Mouse (Mus musculus): ENCODE measurements around the gene Meis2. TPM values are rescaled to one million over a fixed set of nuclear protein-coding genes. Genes with fewer than 3 reads are reported as not detected.
A peak's percentile ranks its signal among the peaks of the same experiment; 100 is the strongest.

The Meis2 gene
- polyA plus RNA-seq, 1 experiment from 2014 or later, result 52.8 TPM

DNA sequence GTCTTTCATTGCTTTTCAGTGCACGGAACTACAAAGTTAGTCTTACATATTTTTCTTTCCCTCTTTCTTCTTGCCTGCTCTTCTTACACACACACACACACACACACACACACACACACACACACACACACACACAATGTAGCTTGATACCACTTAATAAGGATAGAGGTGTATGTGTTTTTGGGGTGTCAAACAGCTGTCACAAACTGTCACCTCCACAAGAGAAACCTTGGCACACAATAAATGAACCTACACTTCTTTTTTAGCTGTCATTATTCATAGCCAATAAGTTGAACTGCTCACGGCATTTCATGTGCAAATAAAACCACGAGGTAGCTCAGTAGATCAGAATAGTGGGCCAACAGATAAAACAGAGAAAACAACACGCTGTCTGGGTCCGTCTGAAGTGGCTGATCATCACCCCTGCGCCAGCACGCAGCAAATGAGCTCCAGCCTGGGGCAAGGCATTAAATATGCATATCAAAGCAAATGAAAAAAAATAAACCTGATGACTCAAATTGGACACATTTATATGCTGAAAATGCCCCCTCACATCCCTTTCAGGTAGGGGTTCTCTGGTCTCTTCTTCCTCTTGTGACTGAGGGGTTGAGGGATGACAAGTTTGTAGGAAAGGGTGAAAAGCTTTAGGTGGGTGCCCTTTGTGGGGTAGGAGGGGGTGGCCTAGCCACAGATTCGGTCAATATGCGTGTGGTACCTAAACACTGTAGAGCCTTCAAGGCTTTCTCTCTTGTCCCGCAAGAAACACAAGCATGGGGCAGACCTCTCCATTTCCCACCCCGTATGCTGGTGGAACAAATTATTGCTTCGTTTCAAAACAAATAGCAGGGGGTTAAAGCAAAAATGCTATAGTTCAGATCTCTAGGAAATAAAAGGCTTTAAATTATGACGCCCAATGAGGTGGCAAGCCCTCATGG lies 9.7 kb downstream of the Meis2 start:
- peak overlapping the region; percentile 79 for H3K4me2 ChIP-seq (ENCODE audit: low read length)
- DNase-seq (ENCODE audit: low spot score) (peak; percentile 50), ATAC-seq (replicated peaks; ENCODE audit: low FRiP score, low read depth) (no peak)
- H3K27ac ChIP-seq, result peak overlapping the region; percentile 42; the same call in 1 of the 2 replicates
- H3K36me3 ChIP-seq (ENCODE audit: insufficient read depth, low read length), result peaks cover 9% of the 10 kb centered on the region; the same call in 1 of the 2 replicates
- 20% methylated on average over 13 of the region's 13 CpGs for WGBS
- peak overlapping the region; percentile 49; the same call in 1 of the 2 replicates for H3K9ac ChIP-seq (ENCODE audit: low read depth, low read length)
- peaks cover 12% of the 10 kb centered on the region; the same call in 1 of the 2 replicates for H3K4me1 ChIP-seq (replicated peaks; ENCODE audit: insufficient read depth, low read length)
- H3K27me3 ChIP-seq (ENCODE audit: insufficient read depth, low read length), result no peaks in the 10 kb centered on the region
- peak overlapping the region; percentile 82 for H3K4me3 ChIP-seq (replicated peaks; ENCODE audit: low read depth, low read length)
- H3K9me3 ChIP-seq (replicated peaks; ENCODE audit: low read length), result no peaks in the 10 kb centered on the region
- TF ChIP-seq CTCF (IDR thresholded peaks at IDR 0.05; ENCODE audit: low read depth), result no peak

DNA sequence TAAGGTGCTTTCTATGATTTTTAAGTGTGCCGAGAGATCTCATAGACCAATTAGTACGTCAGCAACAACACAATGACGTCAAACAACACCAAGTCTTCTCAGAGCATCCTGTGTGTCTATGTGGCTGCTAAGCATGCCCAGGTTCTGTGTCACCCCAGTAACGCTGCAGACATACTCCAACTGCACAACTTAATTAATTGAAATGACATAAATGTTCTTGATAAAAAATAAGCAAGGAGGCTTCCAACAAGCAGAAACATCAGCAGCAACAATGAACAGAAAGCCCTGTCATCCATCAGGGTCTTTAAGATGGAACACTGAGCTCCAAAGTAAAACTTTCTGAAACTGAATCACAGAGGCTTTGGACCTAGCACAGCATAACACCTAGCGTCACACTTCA lies 11.7 kb downstream of the Meis2 start:
- peak overlapping the region; percentile 56 for H3K27ac ChIP-seq
- H3K4me2 ChIP-seq (ENCODE audit: low read length), result peak overlapping the region; percentile 42
- H3K36me3 ChIP-seq (ENCODE audit: insufficient read depth, low read length), result 0 out of 2 replicates have a peak, but pooled peaks cover 4% of the 10 kb centered on the region
- H3K4me3 ChIP-seq (replicated peaks; ENCODE audit: low read depth, low read length), result no peak overlapping the region; the same call in 1 of the 2 replicates
- TF ChIP-seq CTCF (IDR thresholded peaks at IDR 0.05; ENCODE audit: low read depth), result no peak
- DNase-seq (ENCODE audit: low spot score) (peak; percentile 25), ATAC-seq (replicated peaks; ENCODE audit: low FRiP score, low read depth) (no peak)
- peaks cover 8% of the 10 kb centered on the region; the same call in 1 of the 2 replicates for H3K4me1 ChIP-seq (replicated peaks; ENCODE audit: insufficient read depth, low read length)
- 40% methylated on average over 5 of the region's 5 CpGs for WGBS
- H3K27me3 ChIP-seq (ENCODE audit: insufficient read depth, low read length), result no peaks in the 10 kb centered on the region
- no peak overlapping the region for H3K9ac ChIP-seq (ENCODE audit: low read depth, low read length)
- no peaks in the 10 kb centered on the region for H3K9me3 ChIP-seq (replicated peaks; ENCODE audit: low read length)

DNA sequence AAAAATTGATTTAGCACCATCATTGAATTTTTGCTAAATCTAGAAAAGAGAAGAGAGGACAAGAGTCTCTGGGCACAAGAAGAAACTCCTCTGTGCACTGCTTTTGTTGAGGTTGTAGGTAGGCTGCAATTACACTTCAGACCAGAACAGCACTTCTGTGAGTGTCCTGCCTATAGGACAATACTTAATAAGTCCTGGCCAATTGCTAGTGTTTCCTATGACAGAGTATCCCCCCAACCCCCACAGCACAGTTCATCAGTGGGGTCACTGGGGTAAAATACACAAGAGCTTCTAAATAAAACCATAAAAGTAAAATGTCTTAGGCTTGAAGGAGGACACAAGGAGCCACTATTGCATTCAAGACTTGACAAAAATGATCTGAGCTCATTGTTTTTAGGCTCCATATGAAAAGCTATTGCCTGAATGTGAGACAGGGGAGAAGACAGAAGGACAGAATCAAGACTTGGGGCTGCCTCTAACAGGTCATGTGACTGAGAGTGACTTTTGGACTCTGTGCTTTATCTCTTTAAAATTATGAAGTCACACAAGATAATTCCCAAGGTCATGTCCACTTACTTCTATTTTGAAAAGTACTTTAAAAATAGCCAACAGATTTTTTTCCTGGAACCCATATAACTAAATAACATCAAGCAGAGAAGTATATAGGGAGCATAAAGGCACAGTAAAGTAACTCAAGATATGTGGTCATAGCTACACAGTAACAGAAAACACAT lies 12.8 kb downstream of the Meis2 start:
- Histone ChIP-seq H3K36me3 (ENCODE audit: insufficient read depth, low read length) (0 out of 2 replicates have a peak, but pooled peaks cover 2% of the 10 kb centered on the region), H3K4me3 (replicated peaks; ENCODE audit: low read depth, low read length) (no peak overlapping the region), H3K27ac (peak overlapping the region; percentile 54; the same call in 1 of the 2 replicates), H3K9ac (ENCODE audit: low read depth, low read length) (no peak overlapping the region; the same call in 1 of the 2 replicates), H3K4me1 (replicated peaks; ENCODE audit: insufficient read depth, low read length) (peaks cover 11% of the 10 kb centered on the region; the same call in 1 of the 2 replicates), H3K27me3 (ENCODE audit: insufficient read depth, low read length) (no peaks in the 10 kb centered on the region), H3K9me3 (replicated peaks; ENCODE audit: low read length) (no peaks in the 10 kb centered on the region), H3K4me2 (ENCODE audit: low read length) (peak overlapping the region; percentile 42)
- no peak for TF ChIP-seq CTCF (IDR thresholded peaks at IDR 0.05; ENCODE audit: low read depth)
- DNase-seq (ENCODE audit: low spot score) (peak; percentile 59), ATAC-seq (replicated peaks; ENCODE audit: low FRiP score, low read depth) (no peak)

DNA sequence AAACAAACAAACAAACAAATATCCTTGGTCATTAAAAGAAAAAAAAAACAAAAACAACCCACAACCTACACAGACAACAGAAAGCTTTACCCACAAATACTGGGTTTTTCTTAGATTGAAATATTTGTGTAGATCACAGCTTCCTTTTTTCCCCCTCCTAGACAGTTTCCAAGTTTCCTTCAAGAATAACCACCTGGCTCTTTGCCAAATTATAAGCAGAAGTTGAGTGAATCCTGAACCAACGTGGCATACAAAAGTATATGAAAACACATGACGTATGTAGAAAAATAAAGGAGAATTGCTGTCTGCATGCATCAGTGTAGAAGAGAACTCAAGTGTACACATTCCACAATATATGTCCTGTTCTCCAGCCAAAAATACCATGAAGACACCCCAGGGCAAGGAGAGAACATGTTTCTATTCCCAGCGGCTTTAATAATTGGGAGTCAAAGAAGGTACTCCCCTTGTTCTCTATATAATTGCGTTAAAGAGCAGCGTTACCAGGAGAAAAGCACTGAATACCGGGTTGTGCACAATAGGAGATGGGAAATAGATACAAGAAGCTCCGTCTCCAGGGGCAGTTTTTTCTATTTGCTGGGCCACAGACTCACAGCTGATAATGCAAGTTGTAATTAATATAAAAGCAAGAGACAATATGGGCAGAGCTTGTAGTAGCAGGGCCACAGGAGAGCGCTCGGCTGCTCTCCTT lies 13.6 kb downstream of the Meis2 start:
- H3K36me3 ChIP-seq (ENCODE audit: insufficient read depth, low read length), result 0 out of 2 replicates have a peak, but pooled peaks cover 2% of the 10 kb centered on the region
- H3K4me3 ChIP-seq (replicated peaks; ENCODE audit: low read depth, low read length), result no peak overlapping the region
- H3K27me3 ChIP-seq (ENCODE audit: insufficient read depth, low read length), result no peaks in the 10 kb centered on the region
- TF ChIP-seq CTCF (IDR thresholded peaks at IDR 0.05; ENCODE audit: low read depth), result no peak
- H3K9ac ChIP-seq (ENCODE audit: low read depth, low read length), result no peak overlapping the region; the same call in 1 of the 2 replicates
- DNase-seq (ENCODE audit: low spot score), result peak; percentile 47
- peaks cover 17% of the 10 kb centered on the region; the same call in 1 of the 2 replicates for H3K4me1 ChIP-seq (replicated peaks; ENCODE audit: insufficient read depth, low read length)
- 47% methylated on average over 9 of the region's 9 CpGs for WGBS
- no peak for ATAC-seq (replicated peaks; ENCODE audit: low FRiP score, low read depth)
- peak overlapping the region; percentile 42 for H3K4me2 ChIP-seq (ENCODE audit: low read length)
- no peaks in the 10 kb centered on the region for H3K9me3 ChIP-seq (replicated peaks; ENCODE audit: low read length)
- peak overlapping the region; percentile 54 for H3K27ac ChIP-seq

DNA sequence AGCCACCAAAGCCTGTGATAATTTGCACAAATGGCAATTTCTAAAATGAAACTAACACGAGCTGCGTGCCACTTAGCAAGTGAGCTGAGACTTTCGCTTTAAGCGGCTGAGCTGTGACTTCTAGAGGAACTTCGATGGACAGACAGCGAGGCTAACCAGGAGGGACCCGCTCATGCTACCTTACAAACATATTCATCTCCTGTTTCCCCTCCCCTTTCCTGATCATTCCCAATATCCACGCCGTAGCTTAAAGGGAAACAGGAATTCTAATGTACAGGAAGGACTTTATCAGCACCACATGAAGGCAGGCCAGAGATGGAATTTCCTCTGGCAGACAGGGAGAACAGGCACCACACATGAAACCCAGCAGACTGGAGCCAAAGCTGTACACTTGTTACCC lies 15.9 kb downstream of the Meis2 start:
- WGBS, result 61% methylated on average over 9 of the region's 9 CpGs
- H3K9ac ChIP-seq (ENCODE audit: low read depth, low read length), result no peak overlapping the region
- no peak for TF ChIP-seq CTCF (IDR thresholded peaks at IDR 0.05; ENCODE audit: low read depth)
- DNase-seq (ENCODE audit: low spot score), result peak; percentile 64
- peak overlapping the region; percentile 35 for H3K4me2 ChIP-seq (ENCODE audit: low read length)
- 0 out of 2 replicates have a peak, but pooled peaks cover 4% of the 10 kb centered on the region for H3K36me3 ChIP-seq (ENCODE audit: insufficient read depth, low read length)
- H3K4me1 ChIP-seq (replicated peaks; ENCODE audit: insufficient read depth, low read length), result peaks cover 20% of the 10 kb centered on the region; the same call in 1 of the 2 replicates
- no peaks in the 10 kb centered on the region for H3K9me3 ChIP-seq (replicated peaks; ENCODE audit: low read length)
- H3K27me3 ChIP-seq (ENCODE audit: insufficient read depth, low read length), result no peaks in the 10 kb centered on the region
- H3K27ac ChIP-seq, result peak overlapping the region; percentile 26
- ATAC-seq (replicated peaks; ENCODE audit: low FRiP score, low read depth), result no peak
- no peak overlapping the region for H3K4me3 ChIP-seq (replicated peaks; ENCODE audit: low read depth, low read length)

Measured in kidney, postnatal 0 days (tissue).